Mouse (Mus musculus) embryonic fibroblast, embryonic 13.5 days (primary cell): ENCODE measurements around the gene Kif3a.

Experiments
- CTCF ChIP-seq: IDR thresholded peaks from 2 replicates; pipeline ENCODE4 v1.5.1; 2011; ENCODE audit warnings: mild to moderate bottlenecking, control low read depth, low read length, moderate library complexity, borderline replicate concordance; ENCODE audit not compliant: insufficient read depth
- POLR2A ChIP-seq: IDR thresholded peaks from 2 replicates; pipeline ENCODE4 v1.6.1; 2011; ENCODE audit warnings: low read depth, mild to moderate bottlenecking, control low read depth, low read length, moderate library complexity

DNA sequence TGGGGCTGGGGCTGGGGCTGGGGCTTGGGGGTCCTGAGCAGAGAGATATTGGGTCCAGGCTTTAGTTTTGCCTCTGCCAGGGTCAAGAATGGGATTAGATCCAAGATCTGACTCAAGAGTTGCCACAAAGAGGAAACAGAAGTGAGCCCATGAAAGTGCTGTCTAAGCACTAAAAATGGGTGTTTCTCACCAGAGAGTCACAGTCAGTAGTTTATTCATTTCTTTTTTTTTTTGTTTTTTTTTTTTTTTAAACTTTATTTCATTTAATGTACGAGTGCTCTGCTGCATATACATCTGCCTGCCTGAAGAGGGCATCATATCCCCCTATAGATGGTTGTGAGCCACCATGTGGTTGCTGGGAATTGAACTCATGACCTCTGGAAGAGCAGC is 35.0 kb upstream of the Kif3a start:
- no peak for TF ChIP-seq CTCF
- TF ChIP-seq POLR2A = no peak
